Mouse (Mus musculus) lung, embryonic 14.5 days (tissue): ENCODE data around the gene Samsn1. TPM values are rescaled to one million over a fixed set of nuclear protein-coding genes. Genes with fewer than 3 reads are reported as not detected.

ENCODE experiments used
- ATAC-seq: fragments of 200-750 bp; cut with Nextera tagmentation; 2 replicates; pipeline ENCODE4 v1.8.0; 2017; ENCODE audit warnings: mild to moderate bottlenecking, moderate TSS enrichment, moderate library complexity; ENCODE audit not compliant: insufficient read depth
- DNase-seq: peaks from one replicate; pipeline ENCODE4 v3.0.0-alpha.2; 2015
- H3K27ac ChIP-seq: fragments of 300-500 bp; sonication (generic); 2 replicates; pipeline ENCODE4 v1.5.1; 2014; ENCODE audit warnings: low read depth, mild to moderate bottlenecking, moderate library complexity
- H3K27me3 ChIP-seq: fragments of 300-500 bp; sonication (generic); 2 replicates; pipeline ENCODE4 v1.6.1; 2014; ENCODE audit warnings: low read length, control low read depth; ENCODE audit not compliant: insufficient read depth
- H3K36me3 ChIP-seq: fragments of 300-500 bp; sonication (generic); 2 replicates; pipeline ENCODE4 v1.6.1; 2014; ENCODE audit warnings: control low read depth; ENCODE audit not compliant: insufficient read depth
- H3K4me1 ChIP-seq: fragments of 300-500 bp; sonication (generic); 2 replicates; pipeline ENCODE4 v1.6.1; 2014; ENCODE audit warnings: antibody characterized with exemption, control low read depth; ENCODE audit not compliant: insufficient read depth
- H3K4me2 ChIP-seq: fragments of 300-500 bp; sonication (generic); 2 replicates; pipeline ENCODE4 v1.6.1; 2014; ENCODE audit warnings: mild to moderate bottlenecking
- H3K4me3 ChIP-seq: fragments of 300-500 bp; sonication (generic); 2 replicates; pipeline ENCODE4 v1.5.1; 2014; ENCODE audit warnings: low read depth, low read length
- H3K9ac ChIP-seq: fragments of 300-500 bp; sonication (generic); 2 replicates; pipeline ENCODE4 v1.6.1; 2014
- H3K9me3 ChIP-seq: fragments of 300-500 bp; sonication (generic); 2 replicates; pipeline ENCODE4 v1.6.1; 2016; ENCODE audit warnings: low read depth, low read length, control low read depth
- CTCF ChIP-seq: IDR thresholded peaks from 2 replicates; pipeline ENCODE4 v1.5.1; 2016; ENCODE audit warnings: antibody characterized with exemption, low read depth
- WGBS: fragments of 180-500 bp; shearing (Covaris S2); extraction: QIAGEN DNeasy Blood & Tissue Kit; methylation state at CpG from one replicate; pipeline ENCODE4 v1.1.7; 2014; 5-methylcytosine and 5-hydroxymethylcytosine counted together
- polyA plus RNA-seq: library from polyadenylated mRNA; unstranded; fragments of >200 nt; fragmentation: Nextera tagmentation; extraction: Ambion mirVana; gene quantifications from 2 replicates; pipeline ENCODE4 v1.2.1, GENCODE M21; 2014

Samsn1 gene
- polyA plus RNA-seq, 1 experiment from 2014 or later: 3.9 TPM

DNA sequence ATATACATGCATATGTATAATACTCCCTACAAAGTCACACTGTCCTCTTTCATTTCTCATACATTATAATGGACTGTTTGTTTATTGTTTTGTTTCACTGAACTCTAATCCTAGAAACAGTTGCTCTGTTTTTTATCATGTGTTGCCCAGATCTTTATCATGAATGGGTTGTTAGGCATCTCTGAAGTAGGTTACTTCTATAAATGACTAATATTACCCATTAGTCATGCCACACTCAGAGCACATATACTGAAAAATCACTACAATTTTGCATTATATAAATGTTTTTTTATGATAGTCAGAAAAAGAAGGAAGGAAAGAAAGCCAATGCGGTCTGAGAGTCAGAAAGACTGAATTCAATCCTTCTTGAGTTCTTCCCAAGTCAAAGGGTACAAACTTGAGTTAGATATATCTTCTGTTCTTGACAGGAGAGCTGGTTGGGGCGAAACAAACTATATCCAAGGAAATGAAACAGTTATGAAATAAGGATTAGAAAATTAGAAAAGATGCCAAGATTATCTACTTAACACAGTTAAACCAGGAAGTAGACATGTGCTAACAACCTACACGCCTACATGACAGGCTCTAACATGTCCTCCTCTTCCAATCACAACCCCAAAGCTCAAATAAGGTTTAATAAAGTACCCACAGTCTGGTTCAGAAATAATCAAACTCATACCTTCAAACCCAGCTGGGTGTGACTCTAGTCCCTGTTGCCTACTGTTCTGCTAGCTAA is 122.0 kb downstream of the Samsn1 start:
- no peaks in the 10 kb centered on the region for H3K27me3 ChIP-seq
- H3K9me3 ChIP-seq: no peaks in the 10 kb centered on the region
- 81% methylated on average over 3 of the region's 3 CpGs for WGBS
- DNase-seq: no peak
- no peak overlapping the region for H3K9ac ChIP-seq
- H3K36me3 ChIP-seq: no peaks in the 10 kb centered on the region
- H3K4me2 ChIP-seq: no peak overlapping the region
- H3K4me3 ChIP-seq: no peak overlapping the region
- TF ChIP-seq CTCF: no peak
- ATAC-seq: no peak
- no peak overlapping the region for H3K27ac ChIP-seq
- no peaks in the 10 kb centered on the region for H3K4me1 ChIP-seq

DNA sequence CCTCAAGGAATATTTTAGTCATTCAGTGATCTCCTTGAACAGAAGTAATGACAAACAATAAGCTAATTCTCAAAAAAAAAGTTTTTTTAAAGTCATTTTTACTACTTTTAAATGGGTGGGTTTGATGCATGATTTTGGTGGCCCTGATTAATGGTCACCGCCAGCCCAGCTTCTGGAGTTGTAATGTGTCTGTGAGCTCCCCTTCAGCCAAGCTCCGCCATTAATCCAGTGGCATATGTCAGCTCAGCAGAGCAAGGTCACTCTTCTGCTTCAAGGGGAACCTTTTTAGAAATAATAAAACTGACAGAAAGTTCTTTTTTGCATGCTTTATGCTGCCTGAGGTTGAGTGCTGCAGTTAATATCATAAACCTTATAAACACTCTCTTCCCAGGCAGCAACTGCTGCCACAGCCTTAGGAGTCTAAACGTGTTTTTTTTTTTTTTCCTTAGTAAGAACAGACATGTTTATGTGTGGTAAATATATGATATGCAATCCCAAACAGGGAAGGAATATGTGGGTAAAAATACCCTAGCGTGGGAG is 124.2 kb downstream of the Samsn1 start:
- ATAC-seq (no peak), DNase-seq (no peak)
- H3K27ac ChIP-seq: no peak overlapping the region
- no peaks in the 10 kb centered on the region for H3K36me3 ChIP-seq
- no peak overlapping the region for H3K4me2 ChIP-seq
- no peaks in the 10 kb centered on the region for H3K27me3 ChIP-seq
- H3K9me3 ChIP-seq: no peaks in the 10 kb centered on the region
- H3K9ac ChIP-seq: no peak overlapping the region
- TF ChIP-seq CTCF: no peak
- no peak overlapping the region for H3K4me3 ChIP-seq
- H3K4me1 ChIP-seq: no peaks in the 10 kb centered on the region
- WGBS: 58% methylated on average over 4 of the region's 4 CpGs

DNA sequence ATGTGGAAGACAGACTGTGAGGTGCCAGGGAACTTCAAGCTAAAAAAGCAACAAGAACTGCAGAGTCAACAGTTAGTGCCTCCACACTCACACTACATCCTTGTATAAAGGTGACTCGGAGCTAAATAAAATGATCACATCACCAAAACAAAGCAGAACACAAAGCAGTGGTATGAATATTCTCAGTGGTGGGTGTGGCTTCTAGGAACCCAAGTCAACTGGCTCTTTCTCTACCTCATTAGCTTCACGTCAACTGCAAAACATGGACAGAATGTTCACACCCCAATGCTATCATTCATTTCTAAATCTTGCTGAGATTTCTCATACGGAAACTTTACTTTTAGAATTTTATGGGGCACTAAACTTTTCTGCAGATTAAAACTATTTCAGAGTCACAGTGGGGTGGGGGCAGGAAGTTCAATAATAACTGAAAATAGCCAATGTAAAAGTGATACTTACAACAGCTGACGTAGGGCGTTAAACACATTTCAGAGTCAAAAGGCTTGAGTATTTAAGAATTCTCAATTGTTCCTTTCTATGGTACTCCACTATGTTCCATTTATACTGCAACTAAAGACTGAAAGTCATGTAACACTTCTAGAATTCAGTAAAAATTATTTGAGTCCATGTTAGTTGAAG is 127.7 kb downstream of the Samsn1 start:
- H3K4me2 ChIP-seq: no peak overlapping the region
- WGBS: 79% methylated on average over 5 of the region's 5 CpGs

DNA sequence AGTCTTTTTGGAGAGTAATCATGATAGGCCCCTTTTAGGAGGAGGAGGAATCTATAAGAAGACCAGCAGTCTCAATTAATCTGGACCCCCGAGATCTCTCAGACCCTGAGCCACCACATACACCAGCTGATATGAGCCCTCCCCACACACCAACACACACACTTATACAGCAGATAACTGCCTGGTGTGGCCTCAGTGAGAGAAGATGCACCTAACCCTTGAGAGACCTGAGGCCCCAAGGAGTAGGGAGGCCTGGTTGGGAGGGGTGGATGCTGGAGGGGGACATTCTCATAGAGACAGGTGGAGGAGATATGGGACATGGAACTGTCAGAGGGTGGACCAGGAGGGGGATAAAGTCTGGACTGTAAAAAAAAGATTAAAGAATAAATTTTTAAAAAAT is 128.6 kb downstream of the Samsn1 start:
- H3K27ac ChIP-seq: no peak overlapping the region
- TF ChIP-seq CTCF: no peak
- H3K4me3 ChIP-seq: no peak overlapping the region
- H3K9ac ChIP-seq: no peak overlapping the region
- H3K4me2 ChIP-seq: no peak overlapping the region
- H3K36me3 ChIP-seq: no peaks in the 10 kb centered on the region
- WGBS: 83% methylated on average over 1 of the region's 1 CpGs
- no peaks in the 10 kb centered on the region for H3K4me1 ChIP-seq
- ATAC-seq (no peak), DNase-seq (no peak)
- no peaks in the 10 kb centered on the region for H3K27me3 ChIP-seq
- no peaks in the 10 kb centered on the region for H3K9me3 ChIP-seq

More for the DNA sequence above, 127.7 kb downstream of the Samsn1 start:
- no peak for TF ChIP-seq CTCF
- ATAC-seq (no peak), DNase-seq (no peak)
- no peaks in the 10 kb centered on the region for H3K27me3 ChIP-seq
- no peaks in the 10 kb centered on the region for H3K9me3 ChIP-seq
- no peak overlapping the region for H3K4me3 ChIP-seq
- H3K27ac ChIP-seq: no peak overlapping the region
- no peaks in the 10 kb centered on the region for H3K4me1 ChIP-seq
- no peaks in the 10 kb centered on the region for H3K36me3 ChIP-seq
- no peak overlapping the region for H3K9ac ChIP-seq

DNA sequence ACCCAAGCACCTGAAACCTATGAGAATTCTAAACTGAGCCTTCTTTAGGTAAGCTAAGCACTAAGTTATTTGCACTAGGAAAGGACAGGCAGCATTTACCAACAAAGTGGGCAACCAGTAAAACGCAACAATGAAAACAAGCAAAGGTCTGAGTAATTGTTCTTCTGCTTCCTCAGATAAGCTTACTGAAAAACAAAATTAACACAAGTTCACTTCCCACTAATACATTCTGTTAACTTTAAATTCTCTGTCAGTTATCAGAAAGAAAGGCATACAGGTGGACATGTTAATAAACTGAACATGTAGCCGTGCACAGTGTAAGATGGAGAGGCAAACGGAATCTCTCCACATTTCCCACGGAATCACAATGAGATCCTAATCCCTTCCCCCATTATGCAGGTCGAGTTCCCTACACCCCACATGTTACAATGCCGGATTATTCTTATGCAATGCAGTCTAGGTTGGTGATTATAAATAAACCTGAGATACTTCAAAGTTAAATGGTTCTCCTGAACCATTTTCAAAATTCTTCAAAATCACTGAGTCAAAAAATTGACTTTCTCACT is 132.9 kb downstream of the Samsn1 start:
- Histone ChIP-seq H3K27ac (no peak overlapping the region), H3K9me3 (no peaks in the 10 kb centered on the region), H3K36me3 (no peaks in the 10 kb centered on the region), H3K9ac (no peak overlapping the region), H3K4me3 (no peak overlapping the region), H3K4me1 (no peaks in the 10 kb centered on the region), H3K27me3 (no peaks in the 10 kb centered on the region), H3K4me2 (no peak overlapping the region)
- DNase-seq (no peak), ATAC-seq (no peak)
- no peak for TF ChIP-seq CTCF
- 58% methylated on average over 6 of the region's 6 CpGs for WGBS

DNA sequence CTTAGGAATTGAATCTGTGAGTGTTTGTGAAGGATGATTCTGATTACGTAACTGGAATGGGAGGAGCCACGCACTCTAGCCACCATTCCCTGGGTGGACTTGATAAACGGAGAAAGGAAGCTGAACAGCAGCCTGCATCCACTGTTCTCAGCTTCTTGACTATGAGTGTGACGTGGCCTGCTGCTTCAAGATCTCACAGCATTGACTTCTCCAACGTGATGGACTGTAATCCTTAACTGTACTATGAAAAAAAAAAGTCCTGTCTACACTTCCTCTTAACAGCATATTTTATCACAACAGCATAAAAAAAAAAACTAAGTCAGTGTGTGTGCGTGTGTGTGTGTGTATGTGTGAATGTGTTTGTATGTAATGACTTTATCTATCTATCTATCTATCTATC is 134.9 kb downstream of the Samsn1 start:
- no peak overlapping the region for H3K4me2 ChIP-seq
- WGBS: 53% methylated on average over 6 of the region's 6 CpGs
- H3K27me3 ChIP-seq: no peaks in the 10 kb centered on the region
- H3K4me1 ChIP-seq: no peaks in the 10 kb centered on the region
- no peak overlapping the region for H3K4me3 ChIP-seq
- H3K9ac ChIP-seq: no peak overlapping the region
- no peaks in the 10 kb centered on the region for H3K36me3 ChIP-seq
- DNase-seq: peak; percentile 5
- no peak for ATAC-seq
- no peak overlapping the region for H3K27ac ChIP-seq
- H3K9me3 ChIP-seq: no peaks in the 10 kb centered on the region
- no peak for TF ChIP-seq CTCF

DNA sequence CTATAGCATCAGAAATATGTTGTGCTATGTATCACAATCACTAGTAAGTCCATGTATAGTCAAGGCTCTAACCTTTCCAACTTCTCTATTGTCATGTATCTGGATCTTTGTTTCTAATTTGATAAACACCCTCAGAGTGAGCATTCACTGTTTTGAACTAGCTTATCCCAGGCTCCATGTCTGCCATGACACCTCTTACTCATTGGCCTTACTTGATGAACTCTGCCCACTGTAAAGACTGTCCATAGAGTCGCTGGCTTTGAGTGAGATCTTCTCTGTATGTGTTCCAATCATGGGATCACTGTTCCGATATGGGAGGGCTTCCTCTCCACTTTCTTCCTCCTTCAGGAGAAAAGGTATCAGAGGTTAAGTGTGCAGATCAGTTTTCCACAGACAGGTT is 143.2 kb downstream of the Samsn1 start:
- H3K27ac ChIP-seq: no peak overlapping the region
- no peak for ATAC-seq

More for the DNA sequence above, 143.2 kb downstream of the Samsn1 start:
- DNase-seq: no peak
- Histone ChIP-seq H3K4me1 (no peaks in the 10 kb centered on the region), H3K9ac (no peak overlapping the region), H3K9me3 (no peaks in the 10 kb centered on the region), H3K36me3 (no peaks in the 10 kb centered on the region), H3K4me3 (no peak overlapping the region), H3K4me2 (no peak overlapping the region), H3K27me3 (no peaks in the 10 kb centered on the region)
- WGBS: 70% methylated on average over 2 of the region's 2 CpGs
- no peak for TF ChIP-seq CTCF
